Mouse (Mus musculus): ENCODE measurements around the gene Taf3. TPM values are rescaled to one million over a fixed set of nuclear protein-coding genes. Genes with fewer than 3 reads are reported as not detected.

Taf3 gene
- polyA plus RNA-seq, 1 experiment from 2014 or later = 17.9 TPM

DNA sequence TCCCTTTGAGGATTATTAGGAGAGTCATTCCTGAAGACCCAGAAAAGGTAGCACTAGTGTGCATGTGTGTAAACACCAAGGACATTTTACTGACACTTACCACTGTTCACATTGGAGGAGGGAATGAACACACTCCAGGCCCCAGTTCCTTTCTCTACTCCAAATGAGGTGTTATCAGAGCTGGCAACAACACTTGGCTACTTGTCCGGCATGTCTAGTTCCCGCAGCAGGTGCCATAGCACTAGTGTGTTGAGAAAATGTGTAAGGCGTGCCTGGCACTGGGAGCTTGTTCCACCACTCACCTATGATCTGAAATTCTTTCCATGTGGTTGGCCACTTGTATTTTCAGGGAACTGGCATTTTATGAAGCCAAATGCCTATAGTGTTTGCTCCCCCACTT is 77.8 kb downstream of the Taf3 start:
- H3K4me2 ChIP-seq = no peak overlapping the region

DNA sequence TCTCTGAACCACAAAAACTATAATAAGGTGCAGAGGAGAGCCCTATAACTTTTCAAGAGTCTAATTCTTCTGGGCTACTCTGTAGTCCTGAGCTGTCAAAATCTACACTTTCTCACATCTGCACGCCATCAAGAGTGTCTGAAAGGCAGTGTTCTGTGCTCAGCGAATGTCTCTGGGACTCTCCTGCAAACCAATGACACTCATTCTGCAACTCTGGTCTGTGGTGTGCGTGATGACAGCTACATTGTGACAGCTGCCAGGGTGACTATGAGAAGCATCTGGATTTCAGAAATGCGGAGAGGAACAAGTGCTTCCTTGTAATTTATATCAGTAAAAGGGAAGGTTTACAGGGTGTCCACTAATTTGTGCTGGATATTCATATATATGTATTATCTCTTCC is 78.2 kb downstream of the Taf3 start:
- no peak overlapping the region for H3K4me2 ChIP-seq
- WGBS = 87% methylated on average over 4 of the region's 4 CpGs
- no peak overlapping the region for H3K4me3 ChIP-seq
- H3K9ac ChIP-seq = no peak overlapping the region
- H3K27ac ChIP-seq = no peak overlapping the region
- H3K4me1 ChIP-seq = no peaks in the 10 kb centered on the region
- H3K27me3 ChIP-seq = no peaks in the 10 kb centered on the region
- no peaks in the 10 kb centered on the region for H3K9me3 ChIP-seq (replicated peaks)
- ATAC-seq = no peak
- no peaks in the 10 kb centered on the region for H3K36me3 ChIP-seq (ENCODE audit: poor library complexity, severe bottlenecking)

More for the DNA sequence above, 77.8 kb downstream of the Taf3 start:
- 96% methylated on average over 3 of the region's 3 CpGs for WGBS
- Histone ChIP-seq H3K9me3 (replicated peaks) (no peaks in the 10 kb centered on the region), H3K4me1 (no peaks in the 10 kb centered on the region), H3K36me3 (ENCODE audit: poor library complexity, severe bottlenecking) (no peaks in the 10 kb centered on the region), H3K27me3 (no peaks in the 10 kb centered on the region), H3K9ac (no peak overlapping the region), H3K27ac (no peak overlapping the region), H3K4me3 (no peak overlapping the region)
- ATAC-seq = no peak

DNA sequence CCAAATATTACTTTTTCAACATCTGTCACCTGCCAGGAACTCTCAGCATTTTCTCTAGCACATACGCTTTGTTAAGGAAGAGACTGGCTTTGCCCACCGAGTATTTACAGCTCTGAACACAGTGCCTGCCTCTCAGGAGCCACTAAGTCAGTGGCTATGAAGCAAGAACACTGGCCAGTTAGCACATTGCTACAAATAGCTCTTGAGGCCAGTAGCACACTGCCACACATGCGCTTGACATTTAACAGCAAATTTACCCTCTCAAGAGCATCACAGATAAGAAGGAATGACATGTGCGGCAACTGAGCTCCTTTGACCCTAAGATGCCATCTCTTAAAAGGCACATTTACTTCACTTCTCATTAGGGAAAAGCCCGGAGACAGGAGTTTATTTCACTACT is 78.7 kb downstream of the Taf3 start:
- H3K27ac ChIP-seq = no peak overlapping the region
- ATAC-seq = no peak
- H3K9me3 ChIP-seq (replicated peaks) = no peaks in the 10 kb centered on the region
- no peaks in the 10 kb centered on the region for H3K27me3 ChIP-seq
- no peak overlapping the region for H3K4me3 ChIP-seq
- no peaks in the 10 kb centered on the region for H3K36me3 ChIP-seq (ENCODE audit: poor library complexity, severe bottlenecking)
- H3K9ac ChIP-seq = no peak overlapping the region
- H3K4me2 ChIP-seq = no peak overlapping the region
- 87% methylated on average over 5 of the region's 5 CpGs for WGBS
- H3K4me1 ChIP-seq = no peaks in the 10 kb centered on the region

DNA sequence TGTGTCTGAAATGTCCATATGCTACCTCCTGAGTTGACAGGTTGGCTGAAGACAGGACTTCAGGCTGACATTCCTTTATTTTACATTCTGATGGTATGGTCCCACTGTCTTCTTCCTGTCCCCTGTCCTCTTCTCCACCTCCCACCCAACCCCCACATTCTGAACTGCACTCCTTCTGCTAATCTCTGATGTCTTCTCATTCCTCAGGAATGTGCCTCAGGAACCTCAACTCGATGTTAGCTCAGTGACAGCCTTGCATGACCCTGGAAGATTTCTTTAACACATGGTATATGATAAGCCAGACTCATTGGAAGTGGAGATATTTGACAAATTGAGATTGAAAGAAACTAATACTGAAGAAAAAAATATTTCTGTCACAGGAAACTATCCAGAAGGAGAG is 81.8 kb downstream of the Taf3 start:
- 76% methylated on average over 1 of the region's 1 CpGs for WGBS
- ATAC-seq = no peak

DNA sequence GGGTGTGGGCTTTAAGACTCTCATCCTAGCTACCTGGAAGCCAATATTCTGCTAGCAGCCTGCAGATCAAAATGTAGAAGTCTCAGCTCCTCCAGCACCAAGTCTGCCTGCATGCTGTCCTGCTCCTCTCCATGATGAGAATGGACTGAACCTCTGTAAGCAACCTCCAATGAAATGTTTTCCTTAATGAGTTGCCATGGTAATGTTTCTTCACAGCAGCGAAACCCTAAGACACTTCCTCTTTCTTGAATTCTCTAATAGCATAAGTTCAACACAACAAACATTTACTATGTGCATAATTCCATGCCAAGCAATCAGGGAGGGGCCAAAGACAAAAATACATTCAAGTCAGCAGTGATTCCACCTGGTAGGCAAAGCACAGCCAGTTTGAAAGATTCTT is 82.8 kb downstream of the Taf3 start:
- Histone ChIP-seq H3K27me3 (no peaks in the 10 kb centered on the region), H3K4me2 (no peak overlapping the region), H3K9ac (no peak overlapping the region), H3K36me3 (ENCODE audit: poor library complexity, severe bottlenecking) (no peaks in the 10 kb centered on the region), H3K27ac (no peak overlapping the region), H3K9me3 (replicated peaks) (no peaks in the 10 kb centered on the region), H3K4me3 (no peak overlapping the region), H3K4me1 (0 out of 2 replicates have a peak, but pooled peaks cover 9% of the 10 kb centered on the region)
- 74% methylated on average over 1 of the region's 1 CpGs for WGBS
- no peak for ATAC-seq

More for the DNA sequence above, 81.8 kb downstream of the Taf3 start:
- H3K4me3 ChIP-seq = no peak overlapping the region
- H3K27ac ChIP-seq = no peak overlapping the region
- H3K9me3 ChIP-seq (replicated peaks) = no peaks in the 10 kb centered on the region
- H3K27me3 ChIP-seq = no peaks in the 10 kb centered on the region
- no peak overlapping the region for H3K4me2 ChIP-seq
- no peak overlapping the region for H3K9ac ChIP-seq
- H3K4me1 ChIP-seq = 0 out of 2 replicates have a peak, but pooled peaks cover 5% of the 10 kb centered on the region
- no peaks in the 10 kb centered on the region for H3K36me3 ChIP-seq (ENCODE audit: poor library complexity, severe bottlenecking)

DNA sequence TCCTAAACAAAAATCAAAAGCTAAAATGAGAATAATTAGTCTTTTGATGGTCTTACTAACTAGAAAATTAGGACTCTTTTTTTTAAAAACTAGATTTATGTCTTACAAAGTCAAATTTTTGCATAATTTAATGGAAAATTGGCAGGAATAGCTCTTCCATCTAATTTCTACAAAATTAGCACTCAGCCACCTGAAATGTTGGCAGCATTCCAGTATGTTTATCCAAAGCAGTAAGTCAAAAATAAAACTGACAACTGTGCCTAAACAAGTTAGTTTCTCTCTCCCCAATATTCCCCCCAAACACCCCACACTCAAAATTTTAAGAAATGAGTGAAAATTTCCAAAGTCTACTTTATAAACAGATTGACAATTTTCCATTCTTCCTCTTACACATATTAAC is 85.5 kb downstream of the Taf3 start:
- H3K9ac ChIP-seq = no peak overlapping the region
- H3K27ac ChIP-seq = no peak overlapping the region
- no peaks in the 10 kb centered on the region for H3K27me3 ChIP-seq
- no peak overlapping the region for H3K4me2 ChIP-seq
- peaks cover 16% of the 10 kb centered on the region; the same call in 1 of the 2 replicates for H3K4me1 ChIP-seq
- ATAC-seq = no peak
- no peak overlapping the region for H3K4me3 ChIP-seq
- H3K36me3 ChIP-seq (ENCODE audit: poor library complexity, severe bottlenecking) = no peaks in the 10 kb centered on the region
- H3K9me3 ChIP-seq (replicated peaks) = no peaks in the 10 kb centered on the region

DNA sequence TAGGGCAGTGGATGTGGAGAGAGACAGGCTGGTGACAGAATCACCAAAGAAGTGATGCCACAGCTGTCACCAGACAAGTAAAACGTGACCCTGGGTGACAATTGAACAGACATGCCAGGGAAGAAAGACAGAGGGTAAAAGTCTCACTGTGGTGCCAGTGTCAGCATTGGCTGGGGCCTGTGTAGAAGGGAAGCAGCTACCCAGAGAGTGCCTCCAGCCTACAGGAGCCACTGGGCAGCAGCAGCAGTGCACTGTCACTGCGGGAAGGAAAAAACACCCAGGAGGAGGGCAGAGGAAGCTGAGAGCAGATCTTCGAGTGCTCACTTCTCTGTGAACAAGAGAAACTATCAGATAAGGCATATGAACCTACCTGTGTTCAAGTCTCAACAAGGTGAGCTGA is 86.7 kb downstream of the Taf3 start:
- no peak overlapping the region for H3K4me2 ChIP-seq
- WGBS = 82% methylated on average over 3 of the region's 3 CpGs
- ATAC-seq = no peak

DNA sequence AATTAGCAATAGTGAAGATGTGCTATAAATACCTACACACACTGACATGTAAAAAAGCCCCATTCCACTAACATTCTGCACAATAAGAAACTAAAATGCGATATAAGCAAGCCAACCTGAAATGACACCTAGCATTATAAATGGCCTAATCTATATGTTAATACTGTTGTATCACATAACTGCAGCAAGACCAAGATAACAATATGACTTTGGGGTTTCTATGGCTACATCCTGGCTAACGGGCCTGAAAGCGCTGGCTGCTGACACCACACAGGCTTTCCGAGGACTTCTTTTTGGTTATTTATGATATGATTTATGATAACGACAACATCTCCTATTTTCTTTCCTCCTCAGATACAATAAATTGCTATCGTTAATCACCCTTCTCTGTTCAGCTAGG is 90.4 kb downstream of the Taf3 start:
- Histone ChIP-seq H3K36me3 (ENCODE audit: poor library complexity, severe bottlenecking) (no peaks in the 10 kb centered on the region), H3K4me2 (no peak overlapping the region), H3K4me3 (no peak overlapping the region), H3K27me3 (no peaks in the 10 kb centered on the region), H3K27ac (no peak overlapping the region), H3K9me3 (replicated peaks) (no peaks in the 10 kb centered on the region), H3K4me1 (peaks cover 16% of the 10 kb centered on the region; the same call in 1 of the 2 replicates), H3K9ac (no peak overlapping the region)
- 81% methylated on average over 6 of the region's 6 CpGs for WGBS
- no peak for ATAC-seq

More for the DNA sequence above, 86.7 kb downstream of the Taf3 start:
- peaks cover 16% of the 10 kb centered on the region; the same call in 1 of the 2 replicates for H3K4me1 ChIP-seq
- H3K9ac ChIP-seq = no peak overlapping the region
- H3K9me3 ChIP-seq (replicated peaks) = no peaks in the 10 kb centered on the region
- no peak overlapping the region for H3K4me3 ChIP-seq
- no peaks in the 10 kb centered on the region for H3K27me3 ChIP-seq
- no peak overlapping the region for H3K27ac ChIP-seq
- H3K36me3 ChIP-seq (ENCODE audit: poor library complexity, severe bottlenecking) = no peaks in the 10 kb centered on the region

DNA sequence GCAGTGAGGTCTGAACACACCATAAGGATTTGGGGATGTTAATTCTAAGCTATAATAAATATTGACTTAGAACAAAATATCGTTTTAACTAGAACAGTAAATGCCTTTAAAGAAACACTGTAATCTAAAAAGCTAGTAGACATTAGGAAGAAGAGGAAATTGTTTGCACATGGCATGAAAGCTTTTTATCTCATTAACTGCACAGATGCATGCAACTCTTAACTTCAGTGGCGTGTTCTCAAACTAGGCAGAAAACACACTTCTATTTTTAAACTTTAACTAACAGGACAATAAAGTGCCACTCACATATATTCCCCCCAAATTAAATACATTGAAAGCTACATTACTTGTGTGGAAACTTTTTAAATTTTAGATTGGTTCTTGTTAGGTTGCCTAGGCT is 91.8 kb downstream of the Taf3 start:
- 74% methylated on average over 2 of the region's 2 CpGs for WGBS
- Histone ChIP-seq H3K27ac (no peak overlapping the region), H3K4me2 (no peak overlapping the region), H3K4me1 (peaks cover 10% of the 10 kb centered on the region; the same call in 1 of the 2 replicates), H3K9ac (no peak overlapping the region), H3K9me3 (replicated peaks) (no peaks in the 10 kb centered on the region), H3K4me3 (no peak overlapping the region), H3K27me3 (no peaks in the 10 kb centered on the region), H3K36me3 (ENCODE audit: poor library complexity, severe bottlenecking) (peaks cover 14% of the 10 kb centered on the region; the same call in 1 of the 2 replicates)
- ATAC-seq = no peak

DNA sequence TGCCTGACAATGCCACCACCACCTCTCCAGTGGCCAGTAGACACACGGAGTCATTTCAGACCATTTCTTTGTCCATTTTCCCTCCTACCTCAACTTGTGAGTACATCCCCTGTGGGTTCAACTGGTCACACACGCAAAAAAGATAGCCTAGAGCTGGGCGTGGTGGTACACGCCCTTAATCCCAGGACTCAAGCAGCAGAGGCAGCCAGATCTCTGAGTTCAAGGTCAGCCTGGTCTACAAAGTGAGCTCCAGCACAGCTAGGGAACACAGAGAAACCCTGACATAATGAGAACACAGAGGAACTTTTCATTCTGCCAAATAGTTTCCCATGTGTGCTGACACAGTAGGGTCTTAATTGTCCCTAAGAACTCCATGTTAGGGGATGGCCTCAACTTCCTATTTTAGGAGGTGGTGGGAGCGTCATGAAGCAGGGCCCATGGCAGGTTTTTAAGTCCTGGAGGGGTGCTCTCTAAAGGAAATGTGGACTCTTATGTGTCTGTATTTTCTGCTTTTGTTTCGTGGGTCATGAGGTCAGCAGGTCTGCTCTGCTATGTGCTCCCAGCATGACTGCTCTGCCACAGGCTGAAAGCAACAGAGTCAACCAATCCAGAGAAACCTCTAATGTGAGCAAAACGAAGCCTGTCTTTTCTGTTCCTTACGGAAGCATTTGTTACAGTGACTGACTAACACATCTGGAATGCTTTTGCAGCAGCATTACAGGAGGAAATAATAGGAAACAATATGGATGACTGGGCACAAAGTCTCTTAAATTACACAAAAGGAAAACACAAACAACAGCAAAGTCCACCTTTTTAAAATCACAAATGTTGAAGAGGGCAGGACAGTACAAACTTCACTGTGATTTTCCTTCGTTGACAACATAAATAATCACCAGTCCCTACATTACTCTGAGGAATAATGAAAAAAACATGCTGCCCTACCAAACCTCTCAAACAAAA is 92.5 kb downstream of the Taf3 start:
- Histone ChIP-seq H3K4me1 (peaks cover 6% of the 10 kb centered on the region; the same call in 1 of the 2 replicates), H3K27me3 (no peaks in the 10 kb centered on the region), H3K9me3 (replicated peaks) (no peaks in the 10 kb centered on the region), H3K9ac (no peak overlapping the region), H3K4me3 (no peak overlapping the region), H3K4me2 (no peak overlapping the region), H3K36me3 (ENCODE audit: poor library complexity, severe bottlenecking) (peaks cover 14% of the 10 kb centered on the region; the same call in 1 of the 2 replicates), H3K27ac (no peak overlapping the region)
- WGBS = 54% methylated on average over 9 of the region's 9 CpGs
- ATAC-seq = no peak

DNA sequence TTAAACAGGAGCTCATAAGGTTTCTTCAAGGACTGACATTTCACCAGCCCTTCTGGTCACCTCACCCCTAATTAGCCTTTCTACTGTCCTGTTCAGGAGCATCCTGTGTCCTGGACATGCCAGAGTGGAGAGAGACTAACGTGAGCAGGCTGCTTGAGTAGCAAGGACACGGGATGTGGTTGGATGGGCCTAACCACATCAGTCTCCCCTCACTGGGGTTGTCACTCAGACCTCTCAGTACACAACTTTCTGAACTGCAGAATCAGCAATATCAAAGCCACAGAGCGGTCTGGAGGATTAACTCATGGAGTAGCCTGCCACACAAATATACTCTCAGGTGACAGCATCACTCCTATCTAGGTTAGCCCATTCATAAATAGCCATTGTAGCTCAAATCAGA is 101.7 kb downstream of the Taf3 start:
- Histone ChIP-seq H3K9ac (no peak overlapping the region), H3K36me3 (ENCODE audit: poor library complexity, severe bottlenecking) (peaks cover 2% of the 10 kb centered on the region; the same call in 1 of the 2 replicates), H3K4me1 (no peaks in the 10 kb centered on the region), H3K27ac (no peak overlapping the region), H3K27me3 (no peaks in the 10 kb centered on the region), H3K4me2 (no peak overlapping the region), H3K4me3 (no peak overlapping the region), H3K9me3 (replicated peaks) (no peaks in the 10 kb centered on the region)
- WGBS = 84% methylated on average over 3 of the region's 3 CpGs
- no peak for ATAC-seq

DNA sequence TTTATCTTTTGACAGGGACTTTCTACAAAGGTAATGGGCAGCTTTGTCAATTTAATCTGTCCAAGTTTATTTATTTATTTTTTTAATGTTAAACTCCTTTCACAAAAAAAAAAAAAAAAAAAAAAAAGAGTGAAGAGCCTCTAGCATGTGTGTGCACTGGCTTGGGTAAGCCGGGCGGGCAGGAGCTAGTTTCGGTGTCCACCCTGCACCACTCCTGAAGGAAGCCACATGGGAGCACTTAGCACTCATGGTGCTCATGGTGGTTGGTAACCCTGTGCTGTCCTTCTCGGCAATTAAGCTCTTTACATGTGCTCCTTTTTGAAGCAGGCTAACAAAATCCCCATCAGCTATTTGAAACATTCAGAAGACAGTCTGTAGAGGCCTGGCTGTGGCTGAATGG is 102.8 kb downstream of the Taf3 start:
- WGBS = 80% methylated on average over 4 of the region's 4 CpGs
- no peak for ATAC-seq
- H3K9me3 ChIP-seq (replicated peaks) = no peaks in the 10 kb centered on the region
- no peaks in the 10 kb centered on the region for H3K27me3 ChIP-seq
- H3K4me1 ChIP-seq = no peaks in the 10 kb centered on the region
- H3K4me3 ChIP-seq = no peak overlapping the region
- H3K36me3 ChIP-seq (ENCODE audit: poor library complexity, severe bottlenecking) = no peaks in the 10 kb centered on the region
- no peak overlapping the region for H3K27ac ChIP-seq
- H3K4me2 ChIP-seq = no peak overlapping the region
- H3K9ac ChIP-seq = no peak overlapping the region
